Mouse (Mus musculus): ENCODE results near the gene Selenov. TPM values are rescaled to one million over a fixed set of nuclear protein-coding genes. Genes with fewer than 3 reads are reported as not detected.

The Selenov gene
- polyA plus RNA-seq (2012; ENCODE audit: insufficient read depth, insufficient read length, missing spikeins), result not detected in 2 replicates

DNA sequence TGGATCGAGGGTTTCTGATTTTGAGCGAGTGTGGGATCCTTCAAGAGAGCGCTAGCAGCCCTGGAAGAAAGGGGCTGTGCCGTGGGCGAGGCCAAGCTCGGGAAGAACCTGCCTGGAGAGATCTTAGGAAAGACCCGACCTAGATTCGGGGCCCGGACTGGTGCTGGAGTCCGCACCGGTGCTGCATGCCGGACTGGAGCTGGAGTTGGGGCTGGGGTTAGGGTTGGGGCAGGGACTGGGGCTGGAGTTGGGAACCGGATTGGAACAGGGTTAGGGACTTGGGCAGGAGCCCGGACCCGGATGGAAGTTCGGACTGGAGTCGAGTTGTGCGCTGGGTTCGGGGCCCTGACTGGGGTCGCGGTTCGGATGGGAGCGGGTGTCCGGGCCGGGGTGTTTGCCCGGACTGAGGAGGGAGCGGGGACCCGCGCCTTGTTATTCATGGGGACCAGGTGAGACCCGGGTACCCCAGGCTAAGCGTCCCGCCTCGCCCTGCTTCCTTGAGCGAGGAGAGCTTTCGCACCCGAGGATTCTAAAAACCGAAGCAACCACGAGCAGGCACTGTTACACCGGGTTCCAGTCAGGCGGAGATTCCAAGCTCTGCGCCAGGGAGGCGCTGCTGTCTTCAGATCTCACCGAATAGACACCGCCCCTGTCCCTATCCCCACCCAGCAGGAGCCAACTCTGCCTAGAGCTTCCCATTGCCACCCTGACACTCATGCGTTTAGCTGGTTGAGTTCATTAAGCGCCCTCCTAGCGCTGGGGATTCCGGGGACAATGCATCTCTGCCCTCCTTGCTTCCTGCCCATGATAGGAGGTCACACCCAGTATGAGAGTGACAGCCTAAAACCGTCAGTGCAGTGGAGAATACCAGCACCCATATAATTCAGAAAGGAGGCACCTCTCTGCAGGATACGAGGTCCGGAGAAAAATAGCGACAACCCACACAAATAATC, at the start of gene Selenov:
Gene Selenov, minus strand, starts transcription at position 549 of the 953 bp plus-strand sequence.
- Histone ChIP-seq H3K4me1 (ENCODE audit: control insufficient read depth, insufficient read depth, insufficient read length, low read length) (no peaks in the 10 kb centered on the region), H3K4me3 (ENCODE audit: insufficient read depth, low read depth, low read length) (0 out of 2 replicates have a peak within 1 kb of the TSS, but pooled peaks have one; percentile 8), H3K27ac (replicated peaks; ENCODE audit: low read depth, low read length) (no peak within 1 kb of the TSS)

DNA sequence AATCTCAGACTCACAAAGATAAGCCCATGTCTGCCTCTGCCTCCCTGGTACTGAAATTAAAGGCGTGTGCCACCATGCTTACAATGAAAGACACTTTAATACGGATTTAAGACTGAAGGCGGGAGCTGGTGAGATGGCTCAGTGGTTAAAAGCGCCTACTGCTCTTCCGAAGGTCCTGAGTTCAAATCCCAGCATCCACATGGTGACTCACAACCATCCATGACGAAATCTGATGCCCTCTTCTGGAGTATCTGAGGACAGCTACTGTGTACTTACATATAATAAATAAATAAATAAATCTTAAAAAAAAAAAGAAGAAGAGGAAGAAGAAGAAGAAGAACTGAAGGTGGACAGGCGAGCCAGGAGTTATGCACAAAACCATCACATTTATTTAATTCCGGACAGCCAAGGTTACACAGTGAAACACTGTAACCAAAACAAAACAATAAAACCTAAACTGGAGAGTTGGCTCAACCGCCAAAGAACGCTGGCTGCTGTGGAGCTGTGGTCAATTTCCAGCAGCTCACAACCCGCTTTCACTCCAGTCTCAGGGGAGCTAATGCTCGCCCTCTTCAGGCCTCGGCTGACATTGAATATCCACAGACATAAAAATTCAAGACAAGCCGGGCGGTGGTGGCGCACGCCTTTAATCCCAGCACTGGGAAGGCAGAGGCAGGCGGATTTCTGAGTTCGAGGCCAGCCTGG, 48.4 kb upstream of the Selenov start:
- Histone ChIP-seq H3K4me1 (ENCODE audit: control insufficient read depth, insufficient read depth, insufficient read length, low read length) (peaks cover 2% of the 10 kb centered on the region; the same call in 1 of the 2 replicates), H3K4me3 (ENCODE audit: insufficient read depth, low read depth, low read length) (peak overlapping the region; percentile 65), H3K27ac (replicated peaks; ENCODE audit: low read depth, low read length) (peak overlapping the region; percentile 97)

DNA sequence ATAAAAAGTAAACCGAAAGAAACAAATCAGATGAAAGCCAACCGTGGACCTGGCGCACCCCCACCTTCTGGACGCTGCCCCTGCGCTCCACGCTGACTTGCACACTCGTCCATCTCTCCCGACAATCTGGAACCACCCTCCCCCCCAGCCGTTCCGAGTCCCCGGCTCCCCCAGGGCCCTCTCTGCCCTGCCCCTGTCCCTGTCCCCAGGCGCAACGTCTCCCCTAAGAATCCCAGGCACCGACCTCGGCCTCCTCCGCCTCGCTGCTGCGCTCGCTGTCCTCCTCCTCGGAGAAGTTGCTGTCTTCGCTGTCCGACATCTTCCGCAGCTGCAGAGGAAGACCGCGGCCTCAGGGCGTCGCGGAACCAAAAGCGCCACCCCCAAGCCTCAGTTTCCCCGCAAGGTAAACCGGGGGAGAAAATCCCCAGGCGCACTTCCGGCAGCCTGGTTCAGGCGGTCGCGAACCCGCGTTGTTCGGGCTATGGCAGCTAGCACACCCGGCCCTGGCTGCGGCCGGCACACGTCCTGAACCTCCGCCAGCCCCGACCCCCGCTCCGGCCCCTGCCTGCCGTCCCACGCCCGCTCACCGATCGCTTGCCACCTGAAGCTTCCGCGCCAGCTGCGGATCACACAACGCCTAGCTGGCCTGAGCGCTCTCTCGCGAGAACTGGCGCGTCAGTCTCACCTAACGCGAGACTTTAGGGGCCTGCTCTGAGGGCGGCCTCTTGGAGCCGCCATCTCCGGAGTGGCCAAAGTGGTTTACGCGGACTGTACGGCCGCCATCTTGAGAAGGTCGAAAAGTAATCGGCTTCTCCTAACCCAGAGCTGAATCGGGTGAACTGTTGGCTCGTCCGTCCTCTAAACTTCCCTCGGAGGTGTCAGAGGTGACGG, 47.4 kb upstream of the Selenov start, which contains the start of gene Supt5:
Gene Supt5, minus strand, starts transcription at position 639 of the 891 bp plus-strand sequence.
- Histone ChIP-seq H3K4me3 (ENCODE audit: insufficient read depth, low read depth, low read length) (peak within 1 kb of the TSS; percentile 91), H3K4me1 (ENCODE audit: control insufficient read depth, insufficient read depth, insufficient read length, low read length) (peaks cover 2% of the 10 kb centered on the region; the same call in 1 of the 2 replicates), H3K27ac (replicated peaks; ENCODE audit: low read depth, low read length) (peak within 1 kb of the TSS; percentile 97)

DNA sequence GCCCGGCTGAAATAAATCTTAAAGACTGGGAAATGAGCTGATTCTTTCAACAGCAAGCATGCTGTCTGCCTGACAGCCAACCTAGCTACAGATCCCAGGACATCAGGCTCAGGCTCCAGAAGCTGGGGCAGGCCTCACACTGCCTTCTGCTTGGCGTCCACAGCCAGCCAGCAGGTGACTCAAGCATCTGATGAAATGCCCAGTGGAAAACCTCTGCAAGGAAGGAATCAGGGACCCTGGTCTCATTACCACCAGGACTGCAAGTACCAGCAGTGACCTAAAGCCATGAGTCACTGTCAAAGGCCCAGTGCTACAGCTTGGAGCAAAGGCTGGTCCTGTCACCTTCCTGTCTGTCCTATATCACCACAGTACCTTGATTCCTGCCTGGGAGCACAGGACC, 44.5 kb upstream of the Selenov start:
- Histone ChIP-seq H3K4me1 (ENCODE audit: control insufficient read depth, insufficient read depth, insufficient read length, low read length) (peaks cover 2% of the 10 kb centered on the region; the same call in 1 of the 2 replicates), H3K27ac (replicated peaks; ENCODE audit: low read depth, low read length) (no peak overlapping the region), H3K4me3 (ENCODE audit: insufficient read depth, low read depth, low read length) (no peak overlapping the region)

DNA sequence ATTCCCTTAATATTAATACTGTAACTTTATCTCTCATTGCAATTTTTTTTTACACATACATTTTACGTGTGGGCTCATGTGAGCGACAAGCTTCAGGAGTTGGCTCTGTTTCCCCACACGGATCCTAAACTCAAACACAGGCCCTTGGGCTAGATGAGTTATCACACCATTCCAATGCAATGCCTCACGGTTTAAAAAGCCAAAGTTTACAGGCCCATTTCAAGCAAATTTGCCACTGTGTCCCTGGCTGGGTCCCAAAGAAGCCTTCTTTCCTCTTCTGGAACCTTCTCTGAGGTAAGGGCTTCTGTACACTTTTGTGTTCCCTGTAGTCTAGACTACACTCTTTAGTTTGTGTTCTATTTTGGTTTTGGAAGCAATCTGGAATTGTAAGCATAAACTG, 43.5 kb upstream of the Selenov start:
- H3K27ac ChIP-seq (replicated peaks; ENCODE audit: low read depth, low read length), result no peak overlapping the region
- peaks cover 2% of the 10 kb centered on the region; the same call in 1 of the 2 replicates for H3K4me1 ChIP-seq (ENCODE audit: control insufficient read depth, insufficient read depth, insufficient read length, low read length)
- no peak overlapping the region for H3K4me3 ChIP-seq (ENCODE audit: insufficient read depth, low read depth, low read length)

DNA sequence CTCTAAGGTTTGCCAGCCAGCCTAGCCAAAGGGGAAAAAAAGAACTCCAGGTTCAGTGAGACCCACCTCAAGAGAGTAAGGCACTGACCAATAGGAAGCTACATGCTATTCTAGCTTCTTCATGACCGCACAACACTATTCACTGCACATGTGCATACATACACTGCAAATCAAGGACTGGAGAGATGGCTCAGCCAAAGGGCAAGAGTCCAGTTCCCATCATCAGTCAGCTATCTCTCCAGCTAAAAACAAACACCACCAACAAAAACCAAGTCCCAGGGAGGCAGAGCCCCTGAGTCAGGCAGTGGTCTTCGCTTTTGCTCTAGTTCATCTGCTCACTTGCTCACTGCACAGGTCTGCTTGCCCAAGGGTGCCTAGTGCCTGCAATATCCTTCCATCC, 37.3 kb upstream of the Selenov start:
- H3K4me1 ChIP-seq (ENCODE audit: control insufficient read depth, insufficient read depth, insufficient read length, low read length), result no peaks in the 10 kb centered on the region
- H3K27ac ChIP-seq (replicated peaks; ENCODE audit: low read depth, low read length), result no peak overlapping the region
- no peak overlapping the region for H3K4me3 ChIP-seq (ENCODE audit: insufficient read depth, low read depth, low read length)

DNA sequence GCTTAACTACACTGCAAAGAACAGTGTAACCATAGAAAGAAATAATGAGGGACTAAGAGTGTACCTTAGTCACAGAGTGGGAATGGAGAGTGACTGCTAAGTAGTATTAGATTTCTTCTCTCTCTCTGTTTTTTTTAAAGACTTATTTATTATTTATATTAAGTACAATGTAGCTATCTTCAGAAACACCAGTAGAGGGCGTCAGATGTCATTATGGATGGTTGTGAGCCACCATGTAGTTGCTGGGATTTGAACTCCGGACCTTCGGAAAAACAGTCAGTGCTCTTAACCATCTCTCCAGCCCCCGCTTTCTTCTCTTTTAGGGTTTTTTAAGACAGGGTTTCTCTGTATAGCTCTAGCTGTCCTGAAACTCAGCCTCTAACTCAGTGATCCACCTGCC, 35.5 kb upstream of the Selenov start:
- H3K27ac ChIP-seq (replicated peaks; ENCODE audit: low read depth, low read length), result no peak overlapping the region
- H3K4me3 ChIP-seq (ENCODE audit: insufficient read depth, low read depth, low read length), result no peak overlapping the region
- no peaks in the 10 kb centered on the region for H3K4me1 ChIP-seq (ENCODE audit: control insufficient read depth, insufficient read depth, insufficient read length, low read length)

DNA sequence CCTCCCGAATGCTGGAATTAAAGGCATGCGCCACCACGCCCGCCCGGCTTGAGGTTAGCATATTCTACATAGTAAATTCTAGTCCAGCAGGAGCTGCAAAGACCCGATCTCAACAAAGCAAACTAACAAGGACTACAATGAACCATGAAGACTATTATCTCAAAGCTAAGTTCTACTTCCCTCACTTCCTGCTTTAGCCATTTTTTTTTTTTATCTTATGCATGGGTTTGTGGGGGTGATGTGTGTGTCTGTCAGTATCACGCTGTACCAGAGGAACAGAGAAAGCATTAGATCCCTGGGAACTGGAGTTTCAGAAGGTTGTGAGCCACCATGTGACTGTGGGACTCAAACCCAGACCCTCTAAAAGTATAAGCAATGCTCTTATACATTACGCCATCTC, 34.3 kb upstream of the Selenov start:
- Histone ChIP-seq H3K4me1 (ENCODE audit: control insufficient read depth, insufficient read depth, insufficient read length, low read length) (no peaks in the 10 kb centered on the region), H3K4me3 (ENCODE audit: insufficient read depth, low read depth, low read length) (no peak overlapping the region), H3K27ac (replicated peaks; ENCODE audit: low read depth, low read length) (no peak overlapping the region)

DNA sequence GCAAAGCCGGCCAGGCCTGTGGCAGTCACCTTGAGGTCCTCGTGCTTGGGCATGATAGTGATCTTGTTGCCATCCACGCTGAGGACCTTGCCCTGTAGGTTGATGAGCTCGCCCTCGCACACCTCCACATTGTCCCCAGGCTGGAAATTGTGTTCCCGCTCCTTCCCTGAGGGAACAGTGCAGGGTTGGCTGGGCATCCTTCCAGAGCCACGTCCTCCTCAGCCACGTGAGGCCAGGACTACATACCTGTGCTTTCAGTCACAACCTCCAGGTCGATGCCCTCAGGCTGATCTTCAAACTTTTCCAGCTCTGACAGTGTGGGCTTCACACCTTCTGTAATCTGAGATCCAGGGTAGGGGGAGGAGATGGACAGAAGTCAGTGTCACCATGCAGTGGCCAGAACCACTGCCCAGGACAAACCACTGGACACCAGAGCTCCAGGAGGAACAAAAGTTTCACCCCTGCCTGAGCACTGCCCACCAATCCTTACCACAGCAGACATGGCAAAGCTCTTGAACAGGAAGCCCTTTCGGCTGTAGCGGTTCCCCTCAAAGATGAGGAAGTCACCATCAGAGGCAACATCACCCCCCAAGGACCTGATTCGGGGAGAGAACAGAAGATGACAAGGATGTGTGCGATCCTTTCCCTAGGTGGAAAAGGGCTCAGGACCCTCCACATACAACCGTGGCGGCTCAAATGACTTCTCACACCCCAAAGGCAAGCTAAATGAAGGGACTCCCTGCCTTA, 31.2 kb upstream of the Selenov start:
- Histone ChIP-seq H3K4me3 (ENCODE audit: insufficient read depth, low read depth, low read length) (no peak overlapping the region), H3K4me1 (ENCODE audit: control insufficient read depth, insufficient read depth, insufficient read length, low read length) (no peaks in the 10 kb centered on the region), H3K27ac (replicated peaks; ENCODE audit: low read depth, low read length) (no peak overlapping the region)

DNA sequence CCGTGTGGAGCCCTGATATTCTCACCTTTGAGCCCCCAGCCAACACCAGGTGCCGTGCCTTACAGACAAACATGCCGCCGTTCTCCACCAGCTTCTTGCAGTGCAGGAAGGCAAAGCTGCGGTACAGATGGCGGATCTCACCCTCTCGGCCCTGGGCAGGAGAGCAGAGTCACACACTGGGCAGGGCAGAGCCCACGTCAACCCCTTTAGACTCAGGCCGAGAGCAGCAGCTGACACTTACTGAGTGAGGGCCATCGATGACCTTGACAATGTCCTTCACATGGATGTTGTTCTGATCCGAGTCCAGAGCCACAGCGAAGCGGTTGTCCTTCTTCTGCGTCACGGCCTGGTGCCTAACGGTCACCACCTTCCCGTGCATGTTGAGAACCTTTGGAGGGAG, 27.7 kb upstream of the Selenov start:
- Histone ChIP-seq H3K4me3 (ENCODE audit: insufficient read depth, low read depth, low read length) (no peak overlapping the region), H3K27ac (replicated peaks; ENCODE audit: low read depth, low read length) (no peak overlapping the region), H3K4me1 (ENCODE audit: control insufficient read depth, insufficient read depth, insufficient read length, low read length) (no peaks in the 10 kb centered on the region)

DNA sequence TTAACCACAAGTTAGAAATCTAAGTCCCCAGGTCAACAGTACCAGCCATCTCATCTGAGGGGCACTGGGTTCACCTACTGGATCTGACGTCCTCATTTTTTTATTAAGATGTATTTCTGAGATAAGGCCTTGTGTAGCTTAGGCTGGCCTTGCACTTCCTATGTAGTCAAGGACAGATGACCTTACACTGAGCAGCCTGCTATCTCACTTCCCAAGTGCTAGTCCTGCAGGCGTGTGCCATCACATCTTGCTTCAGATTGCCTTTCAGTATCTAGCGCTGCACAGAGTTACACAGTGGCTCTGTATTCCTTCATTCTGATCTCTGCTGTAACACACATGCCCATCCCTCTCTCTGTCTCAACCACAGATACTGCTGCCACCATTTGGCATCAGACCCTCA, 27.1 kb upstream of the Selenov start:
- H3K4me1 ChIP-seq (ENCODE audit: control insufficient read depth, insufficient read depth, insufficient read length, low read length), result no peaks in the 10 kb centered on the region
- H3K27ac ChIP-seq (replicated peaks; ENCODE audit: low read depth, low read length), result no peak overlapping the region
- no peak overlapping the region for H3K4me3 ChIP-seq (ENCODE audit: insufficient read depth, low read depth, low read length)

DNA sequence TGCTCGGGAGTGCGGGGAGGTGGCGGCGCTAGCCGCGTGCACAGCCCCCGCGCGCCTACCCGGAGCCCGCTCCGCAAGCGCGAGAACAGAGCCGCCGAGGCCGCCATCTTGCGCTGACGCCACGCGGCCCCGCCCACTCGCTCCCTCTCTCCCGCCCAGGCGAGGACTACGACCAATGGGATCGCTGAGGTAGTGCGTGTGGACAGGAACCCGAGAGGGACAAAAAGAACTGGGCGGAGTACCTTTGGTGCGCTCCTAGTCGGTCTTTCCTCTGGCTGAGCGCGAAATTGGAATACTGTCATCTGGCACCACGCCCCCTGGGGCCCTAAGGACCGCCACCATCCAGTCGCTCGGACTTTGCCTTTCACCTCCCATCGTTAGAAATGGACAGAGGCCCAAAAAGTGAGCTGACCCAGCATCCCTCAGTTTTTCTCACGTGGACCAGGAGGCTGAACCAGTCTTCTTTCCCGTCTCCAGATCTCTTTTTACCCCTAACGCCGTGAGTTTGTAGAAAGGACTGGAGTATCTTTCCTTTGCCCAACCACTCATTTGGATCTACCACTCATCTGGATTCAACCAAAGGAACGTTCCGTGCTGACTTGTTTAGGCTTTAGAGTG, 21.0 kb upstream of the Selenov start, which contains the start of gene Timm50:
Gene Timm50, minus strand, starts transcription at position 147 of the 618 bp plus-strand sequence.
- Histone ChIP-seq H3K4me1 (ENCODE audit: control insufficient read depth, insufficient read depth, insufficient read length, low read length) (peaks cover 2% of the 10 kb centered on the region; the same call in 1 of the 2 replicates), H3K27ac (replicated peaks; ENCODE audit: low read depth, low read length) (peak within 1 kb of the TSS; percentile 62), H3K4me3 (ENCODE audit: insufficient read depth, low read depth, low read length) (peak within 1 kb of the TSS; percentile 82)

DNA sequence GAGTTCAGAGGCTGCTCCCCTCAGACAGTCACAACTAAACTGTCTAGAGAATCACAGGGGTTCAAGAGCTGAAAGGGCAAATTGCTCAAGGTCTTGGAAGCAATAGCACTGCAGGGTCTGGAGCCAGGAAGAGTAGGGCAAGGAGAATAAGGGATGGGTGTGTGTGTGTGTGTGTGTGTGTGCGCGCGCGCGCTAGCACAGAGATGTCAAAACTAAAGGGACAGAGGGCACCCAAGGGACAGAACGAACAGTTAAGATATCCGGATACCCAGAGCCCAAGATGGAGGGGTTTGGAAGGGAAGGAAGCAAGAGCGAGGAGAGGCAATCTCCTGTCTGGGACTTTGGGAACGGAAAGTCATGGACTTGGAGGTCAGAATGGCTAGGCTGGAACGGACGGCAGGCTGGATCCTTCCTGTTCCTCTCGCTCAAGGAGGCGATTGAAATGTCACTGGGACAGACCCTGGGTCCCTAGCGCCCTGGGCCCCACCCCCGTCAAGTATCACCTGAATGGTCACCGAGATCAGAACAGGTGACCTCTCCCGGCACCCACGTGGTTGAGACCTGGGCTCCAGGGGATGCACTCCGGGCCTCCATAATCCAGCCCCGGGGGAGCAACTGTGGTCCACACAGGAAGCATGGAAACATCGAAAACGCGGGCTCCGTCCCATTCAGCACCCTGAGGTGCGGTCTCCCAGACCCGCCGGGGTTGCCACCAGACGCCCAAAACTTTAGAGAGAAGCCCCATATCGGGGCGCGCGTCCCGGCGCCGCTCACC, 20.4 kb upstream of the Selenov start:
- Histone ChIP-seq H3K4me3 (ENCODE audit: insufficient read depth, low read depth, low read length) (peak overlapping the region; percentile 82), H3K4me1 (ENCODE audit: control insufficient read depth, insufficient read depth, insufficient read length, low read length) (peaks cover 2% of the 10 kb centered on the region; the same call in 1 of the 2 replicates), H3K27ac (replicated peaks; ENCODE audit: low read depth, low read length) (peak overlapping the region; percentile 62)

Data from brown adipose tissue, adult 24 weeks (tissue).